17 mouse cellular contexts compared by ENCODE assay signal in the genomic region with DNA sequence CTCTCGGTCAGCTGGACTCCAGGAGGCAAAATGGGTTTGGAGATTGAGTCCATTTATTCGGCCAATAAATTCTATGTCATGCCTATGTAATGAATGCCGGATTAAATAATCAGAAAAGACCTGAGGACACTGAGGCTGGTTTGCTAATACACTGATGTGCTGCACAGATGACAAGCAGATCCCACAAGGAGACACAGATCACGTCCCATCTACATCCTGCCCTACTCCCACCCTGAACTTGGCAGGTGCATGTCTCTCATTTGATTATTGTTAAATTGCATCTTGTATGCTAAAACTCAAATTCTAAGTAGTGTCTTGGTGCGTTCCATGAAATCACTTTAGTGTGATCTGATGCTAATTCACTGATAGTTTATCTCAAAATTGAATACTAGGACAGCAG. TPM values are rescaled to one million over a fixed set of nuclear protein-coding genes. Genes with fewer than 3 reads are reported as not detected.
"Had no signal": no experiment of that assay in that cellular context is flagged by ENCODE, and none has a peak within 500 bp of the region (broad histone marks: within the 10 kb centered on the region; RNA-seq: fewer than 3 reads in every experiment).

No protein-coding gene starts in this region.

- H3K4me3 ChIP-seq: neural tube, embryonic 13.5 days; neural tube, embryonic 15.5 days; stomach, embryonic 15.5 days had no signal

- H3K36me3 ChIP-seq: neural tube, embryonic 13.5 days; neural tube, embryonic 15.5 days; stomach, embryonic 15.5 days had no signal

- DNase-seq: retina, postnatal 1 day; right cerebral cortex, adult 18-20 months; right cerebral cortex, postnatal 14 days; right cerebral cortex, postnatal 25 days; right cerebral cortex, postnatal 4 days; spleen, adult 18-20 months; thymus, adult 18-20 months; thymus, adult 2 months; thymus, postnatal 14 days; thymus, postnatal 25 days; thymus, postnatal 36 days; thymus, postnatal 4 days had no signal

- H3K9ac ChIP-seq: neural tube, embryonic 13.5 days; neural tube, embryonic 15.5 days; stomach, embryonic 15.5 days had no signal

- H3K4me2 ChIP-seq: neural tube, embryonic 13.5 days; neural tube, embryonic 15.5 days; stomach, embryonic 15.5 days had no signal

- H3K9me3 ChIP-seq: neural tube, embryonic 13.5 days; neural tube, embryonic 15.5 days; stomach, embryonic 15.5 days had no signal

- H3K4me1 ChIP-seq: neural tube, embryonic 13.5 days; neural tube, embryonic 15.5 days; stomach, embryonic 15.5 days had no signal

- H3K27ac ChIP-seq: neural tube, embryonic 13.5 days; neural tube, embryonic 15.5 days; stomach, embryonic 15.5 days; stomach, postnatal 0 days had no signal

- H3K27me3 ChIP-seq: neural tube, embryonic 13.5 days; neural tube, embryonic 15.5 days; stomach, embryonic 15.5 days had no signal

RNA-seq across cellular contexts. Expression of a gene that starts 17.5 kb away (rescaled TPM):
- polyA plus RNA-seq: testis, adult 2 months had no signal
